Mouse (Mus musculus): ENCODE results near the gene Zfp473. TPM values are rescaled to one million over a fixed set of nuclear protein-coding genes. Genes with fewer than 3 reads are reported as not detected.
"Not testable (repeated sequence)": the region's sequence is repeated elsewhere in the genome, so short reads cannot be mapped to it uniquely, and the experiment has no call there.

Zfp473 gene
- total RNA-seq (2022), result under 1 TPM; 0.23 to 0.55 (median 0.42) TPM

GRCm38 (mm10) chr7:44750950-44751349 is at the start of gene Zfp473:
TSS of gene Zfp473 (minus strand) at chr7:44751050.
- DNase-seq (ENCODE audit: low spot score in 2 of 2), result not testable (repeated sequence)

GRCm38 (mm10) chr7:44792781-44793180 is 41.9 kb upstream of the Zfp473 start:
- no peak for DNase-seq (ENCODE audit: low spot score in 2 of 2)

- no peak for DNase-seq (ENCODE audit: low spot score in 2 of 2)
These were observed 39.2 kb upstream of the Zfp473 start for GRCm38 (mm10) chr7:44790066-44790465.

- no peak for DNase-seq (ENCODE audit: low spot score in 2 of 2)
These were observed 38.7 kb upstream of the Zfp473 start for GRCm38 (mm10) chr7:44789531-44789930.

GRCm38 (mm10) chr7:44780101-44780500 is 29.3 kb upstream of the Zfp473 start:
- DNase-seq (ENCODE audit: low spot score in 2 of 2), result no peak

- DNase-seq (ENCODE audit: low spot score in 2 of 2), result no peak
These were observed 26.1 kb upstream of the Zfp473 start for GRCm38 (mm10) chr7:44776849-44777498.

- DNase-seq (ENCODE audit: low spot score in 2 of 2), result no peak
These were observed 21.8 kb upstream of the Zfp473 start for GRCm38 (mm10) chr7:44772591-44773204.

- no peak for DNase-seq (ENCODE audit: low spot score in 2 of 2)
These were observed 19.3 kb upstream of the Zfp473 start for GRCm38 (mm10) chr7:44770046-44770578.

- no peak for DNase-seq (ENCODE audit: low spot score in 2 of 2)
These were observed 17.3 kb upstream of the Zfp473 start for GRCm38 (mm10) chr7:44768129-44768528.

- DNase-seq (ENCODE audit: low spot score in 2 of 2), result no peak
These were observed 9.5 kb upstream of the Zfp473 start for GRCm38 (mm10) chr7:44760366-44760765.

- DNase-seq (ENCODE audit: low spot score in 2 of 2), result no peak
These were observed 6.3 kb upstream of the Zfp473 start for GRCm38 (mm10) chr7:44757164-44757563.

- DNase-seq (ENCODE audit: low spot score in 2 of 2), result peak; percentile 83 to 95
These were observed 2.5 kb downstream of the Zfp473 start, which contains the start of gene Vrk3 for GRCm38 (mm10) chr7:44748101-44749044. TSS of gene Vrk3 (plus strand) at chr7:44748413.

- DNase-seq (ENCODE audit: low spot score in 2 of 2), result no peak
These were observed 3.7 kb downstream of the Zfp473 start for GRCm38 (mm10) chr7:44747115-44747514.

- DNase-seq (ENCODE audit: low spot score in 2 of 2), result peak; percentile 32 to 56
These were observed 5.8 kb downstream of the Zfp473 start for GRCm38 (mm10) chr7:44745076-44745475.

GRCm38 (mm10) chr7:44744270-44744669 is 6.6 kb downstream of the Zfp473 start:
- DNase-seq (ENCODE audit: low spot score in 2 of 2), result no peak

- no peak for DNase-seq (ENCODE audit: low spot score in 2 of 2)
These were observed 9.5 kb downstream of the Zfp473 start for GRCm38 (mm10) chr7:44741361-44741760.

- DNase-seq (ENCODE audit: low spot score in 2 of 2), result no peak
These were observed 17.1 kb downstream of the Zfp473 start for GRCm38 (mm10) chr7:44733723-44734122.

- no peak for DNase-seq (ENCODE audit: low spot score in 2 of 2)
These were observed 22.5 kb downstream of the Zfp473 start for GRCm38 (mm10) chr7:44728082-44728975.

GRCm38 (mm10) chr7:44727151-44727550 is 23.7 kb downstream of the Zfp473 start:
- DNase-seq (ENCODE audit: low spot score in 2 of 2), result no peak

- peak in 1 of 2 experiments; percentile 18 for DNase-seq (ENCODE audit: low spot score in 2 of 2)
These were observed 24.5 kb downstream of the Zfp473 start for GRCm38 (mm10) chr7:44726343-44726742.

GRCm38 (mm10) chr7:44724316-44724715 is 26.5 kb downstream of the Zfp473 start:
- no peak for DNase-seq (ENCODE audit: low spot score in 2 of 2)
